Mouse (Mus musculus) CD4-positive, CD25-positive, alpha-beta regulatory T cell, adult 4 months (primary cell): ENCODE data around the gene Snapc3. TPM values are rescaled to one million over a fixed set of nuclear protein-coding genes. Genes with fewer than 3 reads are reported as not detected.
A peak's percentile ranks its signal among the peaks of the same experiment; 100 is the strongest.

Source experiments
- ATAC-seq: one replicate; pipeline ENCODE4 v1.8.0; 2017
- polyA plus RNA-seq, 2 experiments: library from polyadenylated mRNA; unstranded; fragments of 100-300 nt; shearing (Covaris generic); gene quantifications; one replicate each; pipeline ENCODE4 v1.2.1; 2017

The Snapc3 gene
- polyA plus RNA-seq = 10 to 100 TPM; 39.8 to 48.2 TPM

GRCm38 (mm10) chr4:83417160-83417819 is at the start of gene Snapc3:
Snapc3 (plus strand) TSS chr4:83417724.
- peak; percentile 99 for ATAC-seq

GRCm38 (mm10) chr4:83373381-83373780 is 44.1 kb upstream of the Snapc3 start:
- ATAC-seq = no peak

- ATAC-seq = no peak
Measured at GRCm38 (mm10) chr4:83375650-83376049, 41.9 kb upstream of the Snapc3 start.

GRCm38 (mm10) chr4:83376461-83377015 is 41.0 kb upstream of the Snapc3 start:
- no peak for ATAC-seq

GRCm38 (mm10) chr4:83379036-83379435 is 38.5 kb upstream of the Snapc3 start:
- no peak for ATAC-seq

GRCm38 (mm10) chr4:83379746-83380145 is 37.8 kb upstream of the Snapc3 start:
- ATAC-seq = no peak

- no peak for ATAC-seq
Measured at GRCm38 (mm10) chr4:83380266-83380665, 37.3 kb upstream of the Snapc3 start.

GRCm38 (mm10) chr4:83383899-83384490 is 33.5 kb upstream of the Snapc3 start:
- ATAC-seq = peak; percentile 49

GRCm38 (mm10) chr4:83385091-83385490 is 32.4 kb upstream of the Snapc3 start:
- no peak for ATAC-seq

- ATAC-seq = no peak
Measured at GRCm38 (mm10) chr4:83390551-83390950, 27.0 kb upstream of the Snapc3 start.

- no peak for ATAC-seq
Measured at GRCm38 (mm10) chr4:83391956-83392355, 25.6 kb upstream of the Snapc3 start.

- no peak for ATAC-seq
Measured at GRCm38 (mm10) chr4:83393733-83394132, 23.8 kb upstream of the Snapc3 start.

- no peak for ATAC-seq
Measured at GRCm38 (mm10) chr4:83396346-83396745, 21.2 kb upstream of the Snapc3 start.

- ATAC-seq = no peak
Measured at GRCm38 (mm10) chr4:83396996-83397770, 20.3 kb upstream of the Snapc3 start.

GRCm38 (mm10) chr4:83398527-83398926 is 19.0 kb upstream of the Snapc3 start:
- no peak for ATAC-seq

GRCm38 (mm10) chr4:83400691-83401595 is 16.6 kb upstream of the Snapc3 start:
- ATAC-seq = no peak

- ATAC-seq = no peak
Measured at GRCm38 (mm10) chr4:83401712-83402111, 15.8 kb upstream of the Snapc3 start.

GRCm38 (mm10) chr4:83407688-83408087 is 9.8 kb upstream of the Snapc3 start:
- no peak for ATAC-seq

GRCm38 (mm10) chr4:83409867-83410505 is 7.5 kb upstream of the Snapc3 start:
- ATAC-seq = no peak

GRCm38 (mm10) chr4:83412060-83412459 is 5.5 kb upstream of the Snapc3 start:
- no peak for ATAC-seq

GRCm38 (mm10) chr4:83414241-83414824 is 3.2 kb upstream of the Snapc3 start:
- ATAC-seq = no peak
